Mouse (Mus musculus) embryonic facial prominence, embryonic 12.5 days (tissue): ENCODE results near the gene Zfp341. TPM values are rescaled to one million over a fixed set of nuclear protein-coding genes. Genes with fewer than 3 reads are reported as not detected.

Experiments used
- ATAC-seq: fragments of 200-750 bp; cut with Nextera tagmentation; 2 replicates; pipeline ENCODE4 v1.8.0; 2017; ENCODE audit not compliant: insufficient number of reproducible peaks, insufficient read depth, low FRiP score, low TSS enrichment
- H3K27ac ChIP-seq: fragments of 300-500 bp; sonication (generic); 2 replicates; pipeline ENCODE4 v1.5.1; 2016; ENCODE audit warnings: mild to moderate bottlenecking
- H3K27me3 ChIP-seq: fragments of 300-500 bp; sonication (generic); 2 replicates; pipeline ENCODE4 v1.6.1; 2016; ENCODE audit warnings: mild to moderate bottlenecking, moderate library complexity
- H3K36me3 ChIP-seq: fragments of 300-500 bp; sonication (generic); 2 replicates; pipeline ENCODE4 v1.6.1; 2016; ENCODE audit warnings: mild to moderate bottlenecking
- H3K4me1 ChIP-seq: fragments of 300-500 bp; sonication (generic); 2 replicates; pipeline ENCODE4 v1.6.1; 2016
- H3K4me2 ChIP-seq: fragments of 300-500 bp; sonication (generic); replicated peaks from 2 replicates; pipeline ENCODE4 v1.6.1; 2016; ENCODE audit warnings: mild to moderate bottlenecking, moderate library complexity
- H3K4me3 ChIP-seq: fragments of 300-500 bp; sonication (generic); 2 replicates; pipeline ENCODE4 v1.5.1; 2016; ENCODE audit warnings: mild to moderate bottlenecking
- H3K9ac ChIP-seq: fragments of 300-500 bp; sonication (generic); 2 replicates; pipeline ENCODE4 v1.6.1; 2016; ENCODE audit warnings: mild to moderate bottlenecking, moderate library complexity
- H3K9me3 ChIP-seq: fragments of 300-500 bp; sonication (generic); 2 replicates; pipeline ENCODE4 v1.6.1; 2016; ENCODE audit warnings: mild to moderate bottlenecking, moderate library complexity
- WGBS: fragments of 180-500 bp; shearing (Covaris S2); methylation state at CpG from one replicate; pipeline ENCODE4 v1.1.7; 2016; 5-methylcytosine and 5-hydroxymethylcytosine counted together
- polyA plus RNA-seq: library from polyadenylated mRNA; unstranded; fragments of >200 nt; fragmentation: Nextera tagmentation; extraction: Ambion mirVana; gene quantifications from 2 replicates; pipeline ENCODE4 v1.2.1, GENCODE M21; 2016

Gene Zfp341
- polyA plus RNA-seq, 1 experiment from 2014 or later: 1.7 TPM

- H3K4me3 ChIP-seq: no peak overlapping the region
- H3K9me3 ChIP-seq: no peaks in the 10 kb centered on the region
- 73% methylated on average over 19 of the region's 19 CpGs for WGBS
- no peak overlapping the region for H3K9ac ChIP-seq
- ATAC-seq: no peak
- H3K36me3 ChIP-seq: no peaks in the 10 kb centered on the region
- H3K4me2 ChIP-seq: no peak overlapping the region
- no peak overlapping the region for H3K27ac ChIP-seq
- H3K4me1 ChIP-seq: peaks cover 3% of the 10 kb centered on the region; the same call in 1 of the 2 replicates
- H3K27me3 ChIP-seq: no peaks in the 10 kb centered on the region
Observed at GRCm38 (mm10) chr2:154614841-154615576, 1.9 kb downstream of the Zfp341 start.

DNA sequence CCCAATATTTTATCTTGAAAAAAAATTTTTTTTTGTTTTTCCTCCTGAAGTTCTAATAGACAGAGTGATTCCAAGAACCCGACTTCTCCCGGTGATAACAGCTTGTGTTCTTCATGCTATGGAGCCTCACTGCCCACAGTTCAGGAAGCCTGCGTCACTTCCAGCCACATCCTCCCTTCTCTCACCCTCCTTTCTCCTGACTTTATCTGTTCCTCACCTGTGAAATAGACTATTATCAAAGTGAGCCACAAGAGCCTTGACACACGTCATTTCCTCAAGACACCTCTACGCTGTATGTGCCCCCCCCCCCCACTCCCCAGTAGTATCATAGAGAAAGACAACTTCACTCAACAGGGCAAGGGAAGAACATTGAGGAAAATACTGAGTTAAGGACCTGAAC is 2.6 kb downstream of the Zfp341 start:
- no peak overlapping the region for H3K4me3 ChIP-seq
- H3K27ac ChIP-seq: no peak overlapping the region
- WGBS: 88% methylated on average over 5 of the region's 5 CpGs

DNA sequence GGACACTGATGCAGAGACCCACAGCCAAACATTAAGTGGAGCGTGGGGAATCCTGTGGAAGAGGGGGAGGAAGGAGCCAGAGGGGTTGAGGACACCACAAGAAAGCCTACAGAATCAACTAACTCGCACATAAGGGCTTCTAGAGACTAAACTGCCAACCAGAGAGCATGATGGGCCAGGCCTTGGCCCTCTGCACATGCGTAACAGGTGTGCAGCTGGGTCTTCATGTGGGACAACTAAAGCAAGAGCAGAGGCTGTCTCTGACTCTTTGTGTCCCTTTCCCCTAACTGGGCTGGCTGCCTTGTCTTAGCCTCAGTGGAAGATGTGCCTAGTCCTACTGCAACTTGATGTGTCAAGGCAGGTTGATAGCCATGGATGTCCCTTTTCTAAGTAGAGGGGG is 4.0 kb downstream of the Zfp341 start:
- Histone ChIP-seq H3K36me3 (no peaks in the 10 kb centered on the region; the same call in 1 of the 2 replicates), H3K27me3 (no peaks in the 10 kb centered on the region), H3K4me3 (no peak overlapping the region), H3K4me2 (no peak overlapping the region), H3K4me1 (peaks cover 3% of the 10 kb centered on the region; the same call in 1 of the 2 replicates), H3K27ac (no peak overlapping the region), H3K9ac (no peak overlapping the region), H3K9me3 (no peaks in the 10 kb centered on the region)
- ATAC-seq: no peak
- WGBS: 90% methylated on average over 3 of the region's 3 CpGs

More for the DNA sequence above, 2.6 kb downstream of the Zfp341 start:
- Histone ChIP-seq H3K9me3 (no peaks in the 10 kb centered on the region), H3K4me1 (peaks cover 3% of the 10 kb centered on the region; the same call in 1 of the 2 replicates), H3K9ac (no peak overlapping the region), H3K4me2 (no peak overlapping the region), H3K36me3 (no peaks in the 10 kb centered on the region), H3K27me3 (no peaks in the 10 kb centered on the region)
- ATAC-seq: no peak

- WGBS: 74% methylated on average over 5 of the region's 5 CpGs
- ATAC-seq: no peak
- H3K27ac ChIP-seq: no peak overlapping the region
- H3K9ac ChIP-seq: no peak overlapping the region
- peaks cover 6% of the 10 kb centered on the region; the same call in 1 of the 2 replicates for H3K9me3 ChIP-seq
- H3K4me1 ChIP-seq: no peaks in the 10 kb centered on the region
- H3K4me3 ChIP-seq: no peak overlapping the region
- no peaks in the 10 kb centered on the region for H3K27me3 ChIP-seq
- no peak overlapping the region for H3K4me2 ChIP-seq
- peaks cover 22% of the 10 kb centered on the region for H3K36me3 ChIP-seq
Observed at GRCm38 (mm10) chr2:154621684-154622083, 8.6 kb downstream of the Zfp341 start.

DNA sequence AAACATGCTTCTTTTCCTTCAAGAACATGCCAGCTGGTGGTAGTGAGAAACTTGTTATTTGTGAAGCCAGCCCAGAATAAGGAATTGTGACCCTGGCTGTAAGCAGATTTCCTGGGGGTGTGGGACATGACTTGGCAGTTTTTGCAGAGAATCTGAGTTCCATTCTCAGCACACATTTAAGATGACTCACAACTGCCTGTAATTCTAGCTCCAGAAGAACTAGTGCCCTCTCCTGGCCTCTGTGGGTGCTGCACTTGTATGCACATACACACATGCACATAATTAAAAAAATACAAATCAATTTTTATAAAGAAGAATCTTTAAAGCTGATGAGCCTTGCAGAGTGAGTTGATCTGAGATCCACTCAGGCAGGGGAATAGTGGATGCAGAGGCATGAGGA is 11.0 kb downstream of the Zfp341 start:
- H3K9me3 ChIP-seq: peaks cover 6% of the 10 kb centered on the region; the same call in 1 of the 2 replicates
- no peak overlapping the region for H3K9ac ChIP-seq
- no peak for ATAC-seq
- no peaks in the 10 kb centered on the region for H3K4me1 ChIP-seq
- no peaks in the 10 kb centered on the region for H3K27me3 ChIP-seq
- H3K4me3 ChIP-seq: no peak overlapping the region
- H3K4me2 ChIP-seq: no peak overlapping the region
- H3K36me3 ChIP-seq: peaks cover 26% of the 10 kb centered on the region
- no peak overlapping the region for H3K27ac ChIP-seq

- Histone ChIP-seq H3K36me3 (peaks cover 26% of the 10 kb centered on the region), H3K4me3 (no peak overlapping the region), H3K9ac (no peak overlapping the region), H3K27ac (no peak overlapping the region), H3K4me1 (no peaks in the 10 kb centered on the region), H3K4me2 (no peak overlapping the region), H3K27me3 (no peaks in the 10 kb centered on the region), H3K9me3 (no peaks in the 10 kb centered on the region)
- 81% methylated on average over 5 of the region's 5 CpGs for WGBS
- no peak for ATAC-seq
Observed at GRCm38 (mm10) chr2:154630531-154630930, 17.4 kb downstream of the Zfp341 start.

DNA sequence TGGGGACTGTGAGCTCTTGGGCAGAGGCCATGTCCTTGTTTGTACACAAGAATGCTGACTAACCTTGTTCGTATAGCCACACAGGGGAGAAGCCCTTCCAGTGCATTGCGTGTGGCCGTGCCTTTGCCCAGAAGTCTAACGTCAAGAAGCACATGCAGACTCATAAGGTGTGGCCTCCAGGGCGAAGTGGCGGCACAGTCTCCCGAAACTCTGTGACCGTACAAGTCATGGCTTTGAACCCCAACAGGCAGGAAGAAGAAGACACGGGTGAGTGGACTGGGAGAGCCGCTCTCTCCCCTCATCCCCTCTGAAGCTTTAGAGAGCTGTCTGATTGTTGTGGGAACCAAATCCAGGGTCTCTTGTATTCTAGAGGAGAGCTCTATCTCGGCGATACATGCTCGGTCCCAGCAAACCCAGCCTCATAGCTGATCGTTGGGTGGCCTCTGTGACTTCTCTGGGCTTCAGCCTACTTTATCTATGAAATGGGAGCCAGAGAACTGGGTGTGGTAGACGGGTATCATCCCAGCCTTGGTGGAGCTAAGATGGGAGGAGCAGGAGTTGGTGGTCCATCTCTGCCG is 19.2 kb downstream of the Zfp341 start:
- ATAC-seq: no peak
- Histone ChIP-seq H3K4me3 (no peak overlapping the region), H3K4me1 (no peaks in the 10 kb centered on the region), H3K27ac (no peak overlapping the region), H3K36me3 (peaks cover 33% of the 10 kb centered on the region), H3K9ac (no peak overlapping the region), H3K4me2 (no peak overlapping the region), H3K9me3 (no peaks in the 10 kb centered on the region), H3K27me3 (no peaks in the 10 kb centered on the region)
- 90% methylated on average over 16 of the region's 16 CpGs for WGBS

GRCm38 (mm10) chr2:154633039-154633742 is 20.1 kb downstream of the Zfp341 start:
- Histone ChIP-seq H3K27me3 (no peaks in the 10 kb centered on the region), H3K4me1 (no peaks in the 10 kb centered on the region), H3K36me3 (peaks cover 39% of the 10 kb centered on the region), H3K9me3 (peaks cover 3% of the 10 kb centered on the region; the same call in 1 of the 2 replicates), H3K4me2 (no peak overlapping the region), H3K27ac (no peak overlapping the region), H3K4me3 (no peak overlapping the region), H3K9ac (no peak overlapping the region)
- ATAC-seq: no peak
- WGBS: 89% methylated on average over 5 of the region's 5 CpGs

DNA sequence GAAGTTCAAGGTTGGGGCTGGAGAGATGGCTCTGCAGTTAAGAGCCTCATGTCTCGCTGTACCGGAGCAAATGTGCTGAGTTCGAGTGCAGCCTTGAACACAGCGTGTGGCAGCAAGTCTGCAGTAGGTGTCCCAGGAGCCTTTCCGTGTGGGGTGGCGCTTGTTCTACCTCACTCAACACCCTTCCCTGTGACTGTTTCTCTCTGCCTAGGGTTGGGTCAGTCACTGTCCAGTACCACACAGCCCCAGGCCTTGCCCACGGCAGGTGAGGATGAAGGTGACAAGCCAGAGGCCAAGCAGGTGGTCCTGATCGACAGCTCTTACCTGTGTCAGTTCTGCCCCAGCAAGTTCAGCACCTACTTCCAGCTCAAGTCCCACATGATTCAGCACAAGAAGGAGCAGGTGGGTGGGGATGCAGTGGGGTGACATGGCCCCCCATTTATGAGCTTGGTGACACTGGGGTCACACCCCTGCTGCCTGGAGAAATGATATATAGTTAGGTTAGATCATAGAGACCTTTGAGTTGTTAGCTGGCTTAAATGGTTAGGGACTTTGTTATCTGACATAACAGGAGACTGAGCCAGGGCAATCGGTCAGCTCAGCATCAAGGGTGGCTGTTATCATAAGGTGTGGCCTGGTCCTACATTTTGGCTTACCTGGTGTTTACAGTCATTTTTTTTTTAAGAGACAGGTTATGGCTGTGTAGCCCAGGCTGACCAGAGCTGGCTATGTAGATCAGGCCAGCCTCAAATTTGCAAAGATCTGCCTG is 21.0 kb downstream of the Zfp341 start:
- H3K9ac ChIP-seq: no peak overlapping the region
- H3K27ac ChIP-seq: no peak overlapping the region
- 95% methylated on average over 9 of the region's 9 CpGs for WGBS
- peaks cover 41% of the 10 kb centered on the region for H3K36me3 ChIP-seq
- H3K4me3 ChIP-seq: no peak overlapping the region
- H3K27me3 ChIP-seq: no peaks in the 10 kb centered on the region
- no peak overlapping the region for H3K4me2 ChIP-seq
- peaks cover 6% of the 10 kb centered on the region; the same call in 1 of the 2 replicates for H3K9me3 ChIP-seq
- H3K4me1 ChIP-seq: no peaks in the 10 kb centered on the region
- no peak for ATAC-seq

DNA sequence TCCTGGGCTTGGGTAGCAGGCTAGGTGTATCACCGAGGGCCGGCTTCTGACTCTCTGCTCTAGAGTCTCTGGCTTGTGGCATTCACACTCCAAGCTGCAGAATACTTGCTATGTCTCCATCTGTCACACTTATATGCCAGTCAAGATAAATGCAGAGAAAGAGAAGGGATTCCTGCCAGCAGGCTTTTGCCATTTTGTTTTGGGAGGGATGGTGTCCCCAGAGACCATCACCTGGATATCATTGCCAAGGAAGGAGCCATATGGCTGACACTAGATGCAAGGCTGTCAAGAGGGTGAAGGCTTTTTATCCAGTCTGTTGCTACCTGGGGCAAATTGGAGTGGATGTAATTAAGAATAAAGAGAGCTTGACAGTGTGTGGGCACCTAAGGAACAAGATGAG is 22.7 kb downstream of the Zfp341 start:
- no peak overlapping the region for H3K9ac ChIP-seq
- H3K4me3 ChIP-seq: no peak overlapping the region
- no peak overlapping the region for H3K4me2 ChIP-seq
- ATAC-seq: no peak
- peaks cover 41% of the 10 kb centered on the region for H3K36me3 ChIP-seq
- H3K27me3 ChIP-seq: no peaks in the 10 kb centered on the region
- H3K9me3 ChIP-seq: peaks cover 6% of the 10 kb centered on the region; the same call in 1 of the 2 replicates
- no peak overlapping the region for H3K27ac ChIP-seq
- H3K4me1 ChIP-seq: no peaks in the 10 kb centered on the region
- 100% methylated on average over 2 of the region's 2 CpGs for WGBS

DNA sequence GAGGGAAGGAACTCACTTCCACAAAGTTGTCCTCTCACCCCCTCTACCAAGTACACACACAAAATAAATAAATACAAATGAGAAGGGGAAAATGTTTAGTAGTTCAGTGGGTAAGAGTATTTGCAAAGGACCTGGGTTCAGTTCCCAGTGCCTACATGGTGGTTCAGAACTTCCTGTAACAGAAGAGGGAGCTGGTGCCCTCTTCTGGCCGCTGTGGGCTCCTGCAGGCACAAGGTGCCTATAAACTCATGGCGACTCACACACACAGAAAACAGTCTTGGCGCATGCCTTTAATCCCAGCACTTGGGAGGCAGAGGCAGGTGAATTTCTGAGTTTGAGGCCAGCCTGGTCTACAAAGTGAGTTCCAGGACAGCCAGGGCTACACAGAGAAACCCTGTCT is 25.4 kb downstream of the Zfp341 start:
- H3K4me1 ChIP-seq: no peaks in the 10 kb centered on the region
- H3K4me2 ChIP-seq: no peak overlapping the region
- H3K9me3 ChIP-seq: peaks cover 6% of the 10 kb centered on the region; the same call in 1 of the 2 replicates
- 96% methylated on average over 3 of the region's 3 CpGs for WGBS
- H3K4me3 ChIP-seq: no peak overlapping the region
- H3K9ac ChIP-seq: no peak overlapping the region
- no peak for ATAC-seq
- H3K27me3 ChIP-seq: no peaks in the 10 kb centered on the region
- H3K36me3 ChIP-seq: peaks cover 61% of the 10 kb centered on the region
- no peak overlapping the region for H3K27ac ChIP-seq
